Comparison of ENCODE assay signal across 33 mouse cellular contexts in genomic region chr15:78343683-78344082, GRCm38 (mm10). TPM values are rescaled to one million over a fixed set of nuclear protein-coding genes. Genes with fewer than 3 reads are reported as not detected.
"Had no signal": no experiment of that assay in that cellular context is flagged by ENCODE, and none has a peak within 500 bp of the region (broad histone marks: within the 10 kb centered on the region; RNA-seq: fewer than 3 reads in every experiment).

No protein-coding gene starts in this region.

- ATAC-seq: forebrain, embryonic 15.5 days; forebrain, postnatal 0 days; hindbrain, embryonic 16.5 days; inflammation-experienced regulatory T-cells, adult 6 months; intestine, embryonic 15.5 days; intestine, postnatal 0 days had no signal

- H3K4me2 ChIP-seq: forebrain, embryonic 15.5 days; heart, embryonic 12.5 days; hindbrain, embryonic 12.5 days; hindbrain, embryonic 14.5 days; intestine, embryonic 15.5 days; kidney, embryonic 15.5 days; limb, embryonic 13.5 days; limb, embryonic 15.5 days had no signal

- H3K36me3 ChIP-seq: forebrain, embryonic 15.5 days; heart, embryonic 12.5 days; hindbrain, embryonic 10.5 days; hindbrain, embryonic 12.5 days; intestine, embryonic 15.5 days; kidney, embryonic 15.5 days; limb, embryonic 13.5 days; limb, embryonic 15.5 days had no signal

- H3K27ac ChIP-seq: forebrain, embryonic 15.5 days; heart, adult 2 months; hindbrain, embryonic 10.5 days; hindbrain, embryonic 12.5 days; hindbrain, embryonic 14.5 days; intestine, embryonic 15.5 days; kidney, embryonic 15.5 days; kidney, postnatal 0 days; layer of hippocampus, adult 2 months; limb, embryonic 13.5 days; limb, embryonic 15.5 days had no signal

- H3K4me3 ChIP-seq: forebrain, embryonic 15.5 days; heart, adult 2 months; heart, embryonic 12.5 days; hindbrain, embryonic 10.5 days; hindbrain, embryonic 12.5 days; intestine, embryonic 15.5 days; kidney, embryonic 15.5 days; layer of hippocampus, adult 2 months; limb, embryonic 13.5 days; limb, embryonic 15.5 days had no signal

- DNase-seq: forebrain, postnatal 0 days; gastrocnemius, postnatal 14 days; gastrocnemius, postnatal 36 days; heart, adult 2 months; heart, postnatal 10 days; heart, postnatal 4 days; kidney, adult 8-10 months; kidney, postnatal 14 days; layer of hippocampus, postnatal 36 days; left cerebral cortex, postnatal 4 days had no signal

- H3K4me1 ChIP-seq: forebrain, embryonic 15.5 days; heart, embryonic 12.5 days; hindbrain, embryonic 12.5 days; intestine, embryonic 15.5 days; kidney, embryonic 15.5 days; limb, embryonic 13.5 days; limb, embryonic 15.5 days had no signal

- H3K9ac ChIP-seq: forebrain, embryonic 15.5 days; forebrain, postnatal 0 days; heart, embryonic 12.5 days; hindbrain, embryonic 12.5 days; hindbrain, embryonic 14.5 days; intestine, embryonic 15.5 days; kidney, embryonic 15.5 days; limb, embryonic 13.5 days; limb, embryonic 15.5 days had no signal

- H3K9me3 ChIP-seq: forebrain, embryonic 15.5 days; heart, embryonic 12.5 days; hindbrain, embryonic 10.5 days; hindbrain, embryonic 12.5 days; intestine, embryonic 15.5 days; kidney, embryonic 15.5 days; limb, embryonic 13.5 days; limb, embryonic 15.5 days had no signal

- H3K27me3 ChIP-seq: forebrain, embryonic 15.5 days; kidney, embryonic 15.5 days; limb, embryonic 13.5 days; limb, embryonic 15.5 days had no signal

RNA-seq across cellular contexts. Expression of gene Tex33, which starts 52.0 kb away (rescaled TPM):
- total RNA-seq: forebrain, postnatal 0 days; gastrocnemius, adult 18-20 months; gastrocnemius, adult 8-10 months; gastrocnemius, postnatal 14 days; gastrocnemius, postnatal 36 days; heart, adult 2 months; heart, postnatal 10 days; heart, postnatal 25 days; heart, postnatal 4 days; layer of hippocampus, adult 2 months; layer of hippocampus, postnatal 36 days; left cerebral cortex, adult 18-20 months; left cerebral cortex, adult 8-10 months; left cerebral cortex, postnatal 25 days; left cerebral cortex, postnatal 4 days had no signal
- polyA plus RNA-seq: forebrain, embryonic 15.5 days; forebrain, postnatal 0 days; heart, embryonic 12.5 days; heart, embryonic 14.5 days; heart, embryonic 16.5 days; hindbrain, embryonic 10.5 days; hindbrain, embryonic 12.5 days; hindbrain, embryonic 14.5 days; hindbrain, embryonic 16.5 days; inflammation-experienced regulatory T-cells, adult 6 months; intestine, embryonic 15.5 days; intestine, postnatal 0 days; kidney, embryonic 15.5 days; kidney, postnatal 0 days; limb, embryonic 11.5 days; limb, embryonic 13.5 days; limb, embryonic 15.5 days had no signal
